Comparison of ENCODE assay signal across 8 mouse cellular contexts in genomic region chr9:108809188-108809587, GRCm38 (mm10). TPM values are rescaled to one million over a fixed set of nuclear protein-coding genes. Genes with fewer than 3 reads are reported as not detected.
DNase-seq lines count a peak whose midpoint lies in the region; ATAC-seq and TF ChIP-seq lines count a peak whose summit lies in the region.

No protein-coding gene starts in this region.

- no peak overlapping the region for H3K27ac ChIP-seq in bone marrow, adult 2 months (ENCODE audit: control insufficient read depth, insufficient read depth, low read depth, low read length, poor library complexity)
- H3K27ac ChIP-seq in forebrain, embryonic 13.5 days: no peak overlapping the region
- H3K27ac ChIP-seq in hindbrain, embryonic 16.5 days (ENCODE audit: low read depth, low read length): no peak overlapping the region
- peak overlapping the region; percentile 26; the same call in 1 of the 2 replicates for H3K27ac ChIP-seq in liver, embryonic 16.5 days (ENCODE audit: low read length)
- H3K27ac ChIP-seq in neural tube, embryonic 15.5 days (replicated peaks): no peak overlapping the region

- WGBS in bone marrow, adult 2 months: 49% methylated on average over 5 of the region's 5 CpGs
- WGBS in forebrain, embryonic 13.5 days: 67% methylated on average over 5 of the region's 5 CpGs
- WGBS in hindbrain, embryonic 16.5 days: 70% methylated on average over 5 of the region's 5 CpGs
- 44% methylated on average over 5 of the region's 5 CpGs for WGBS in liver, embryonic 16.5 days (ENCODE audit: insufficient replicate concordance)
- WGBS in neural tube, embryonic 15.5 days: 65% methylated on average over 5 of the region's 5 CpGs

- no peak for TF ChIP-seq POLR2A in bone marrow, adult 2 months (IDR thresholded peaks at IDR 0.05; ENCODE audit: borderline replicate concordance, control insufficient read depth, low read depth, low read length)

- ATAC-seq in forebrain, embryonic 13.5 days: no peak
- ATAC-seq in hindbrain, embryonic 16.5 days: no peak
- ATAC-seq in liver, embryonic 16.5 days (ENCODE audit: low read depth): no peak
- no peak for ATAC-seq in neural tube, embryonic 15.5 days (ENCODE audit: low FRiP score)

- peaks cover 72% of the 10 kb centered on the region for H3K36me3 ChIP-seq in forebrain, embryonic 13.5 days (ENCODE audit: poor library complexity, severe bottlenecking)
- H3K36me3 ChIP-seq in hindbrain, embryonic 16.5 days (ENCODE audit: control insufficient read depth, insufficient read depth, low read length): peaks cover 35% of the 10 kb centered on the region
- H3K36me3 ChIP-seq in liver, embryonic 16.5 days (ENCODE audit: control insufficient read depth, insufficient read depth): peaks cover 22% of the 10 kb centered on the region
- H3K36me3 ChIP-seq in neural tube, embryonic 15.5 days: peaks cover 69% of the 10 kb centered on the region

- H3K4me1 ChIP-seq in bone marrow, adult 2 months (ENCODE audit: control insufficient read depth, insufficient read depth, low read length): peaks cover 1% of the 10 kb centered on the region; the same call in 1 of the 2 replicates
- H3K4me1 ChIP-seq in forebrain, embryonic 13.5 days: peaks cover 15% of the 10 kb centered on the region
- H3K4me1 ChIP-seq in hindbrain, embryonic 16.5 days (ENCODE audit: control insufficient read depth, insufficient read depth, low read depth, low read length): peaks cover 13% of the 10 kb centered on the region
- peaks cover 49% of the 10 kb centered on the region for H3K4me1 ChIP-seq in liver, embryonic 16.5 days (ENCODE audit: control insufficient read depth, low read depth, low read length)
- peaks cover 27% of the 10 kb centered on the region for H3K4me1 ChIP-seq in neural tube, embryonic 15.5 days

- DNase-seq in gastrocnemius, adult 18-20 months (ENCODE audit: low spot score): no peak
- DNase-seq in adrenal gland, adult 8-10 months: no peak
- no peak for DNase-seq in testis, postnatal 14 days (ENCODE audit: low spot score)

- peak overlapping the region; percentile 93 for H3K4me2 ChIP-seq in forebrain, embryonic 13.5 days
- peak overlapping the region; percentile 72 for H3K4me2 ChIP-seq in hindbrain, embryonic 16.5 days (ENCODE audit: low read length)
- peak overlapping the region; percentile 99 for H3K4me2 ChIP-seq in liver, embryonic 16.5 days (ENCODE audit: low read depth, low read length)
- peak overlapping the region; percentile 83 for H3K4me2 ChIP-seq in neural tube, embryonic 15.5 days

- TF ChIP-seq CTCF in bone marrow, adult 2 months (IDR thresholded peaks at IDR 0.05; ENCODE audit: control insufficient read depth, insufficient read depth, low read length): no peak

- H3K9ac ChIP-seq in forebrain, embryonic 13.5 days: peak overlapping the region; percentile 91
- H3K9ac ChIP-seq in hindbrain, embryonic 16.5 days (ENCODE audit: low read depth, low read length): peak overlapping the region; percentile 91
- no peak overlapping the region for H3K9ac ChIP-seq in liver, embryonic 16.5 days (ENCODE audit: low read depth, low read length)
- H3K9ac ChIP-seq in neural tube, embryonic 15.5 days (replicated peaks): peak overlapping the region; percentile 93

- H3K4me3 ChIP-seq in bone marrow, adult 2 months (replicated peaks; ENCODE audit: control insufficient read depth, low read depth, low read length): peak overlapping the region; percentile 9
- H3K4me3 ChIP-seq in forebrain, embryonic 13.5 days: peak overlapping the region; percentile 74
- peak overlapping the region; percentile 77 for H3K4me3 ChIP-seq in hindbrain, embryonic 16.5 days (ENCODE audit: low read length)
- H3K4me3 ChIP-seq in liver, embryonic 16.5 days (ENCODE audit: low read depth, low read length): peak overlapping the region; percentile 78; the same call in 1 of the 2 replicates
- peak overlapping the region; percentile 86 for H3K4me3 ChIP-seq in neural tube, embryonic 15.5 days (replicated peaks)

- H3K9me3 ChIP-seq in forebrain, embryonic 13.5 days (replicated peaks): no peaks in the 10 kb centered on the region
- no peaks in the 10 kb centered on the region for H3K9me3 ChIP-seq in hindbrain, embryonic 16.5 days (ENCODE audit: control insufficient read depth, low read length)
- no peaks in the 10 kb centered on the region for H3K9me3 ChIP-seq in liver, embryonic 16.5 days (replicated peaks; ENCODE audit: control insufficient read depth, low read length)
- no peaks in the 10 kb centered on the region for H3K9me3 ChIP-seq in neural tube, embryonic 15.5 days (replicated peaks)

- no peaks in the 10 kb centered on the region for H3K27me3 ChIP-seq in forebrain, embryonic 13.5 days
- H3K27me3 ChIP-seq in hindbrain, embryonic 16.5 days (replicated peaks; ENCODE audit: control insufficient read depth, insufficient read depth, low read length): no peaks in the 10 kb centered on the region
- H3K27me3 ChIP-seq in liver, embryonic 16.5 days (ENCODE audit: control insufficient read depth, insufficient read depth, low read depth, low read length): no peaks in the 10 kb centered on the region
- H3K27me3 ChIP-seq in neural tube, embryonic 15.5 days (replicated peaks): no peaks in the 10 kb centered on the region

RNA-seq across cellular contexts. Expression of gene Nckipsd, which starts 1.0 kb away (rescaled TPM):
- polyA plus RNA-seq in bone marrow, adult 2 months (2011; ENCODE audit: insufficient read depth, insufficient read length, low replicate concordance, missing spikeins): 10.0 and 13.4 TPM in 2 replicates
- polyA plus RNA-seq in forebrain, embryonic 13.5 days (2015; fragmentation: Nextera tagmentation; extraction: Ambion mirVana): 15.2 and 17.6 TPM in 2 replicates
- 32.2 and 35.1 TPM in 2 replicates for polyA plus RNA-seq in hindbrain, embryonic 16.5 days (2015; fragmentation: Nextera tagmentation; extraction: Ambion mirVana)
- polyA plus RNA-seq in liver, embryonic 16.5 days (2015; fragmentation: Nextera tagmentation; extraction: Ambion mirVana): 3.5 and 3.6 TPM in 2 replicates
- polyA plus RNA-seq in neural tube, embryonic 15.5 days (2015; fragmentation: Nextera tagmentation; extraction: Ambion mirVana): 33.3 and 40.0 TPM in 2 replicates
- 1 to 10 TPM; 4.4 TPM for total RNA-seq in gastrocnemius, adult 18-20 months (2021)
- 10 to 100 TPM; 11.1 to 19.0 (median 17.0) TPM for total RNA-seq in adrenal gland, adult 8-10 months (2022)

RNA-seq across cellular contexts. Expression of gene Celsr3, which starts 16.9 kb away (rescaled TPM):
- polyA plus RNA-seq in bone marrow, adult 2 months (2011; ENCODE audit: insufficient read depth, insufficient read length, low replicate concordance, missing spikeins): 5.3 and 14.9 TPM in 2 replicates
- 13.3 and 14.4 TPM in 2 replicates for polyA plus RNA-seq in forebrain, embryonic 13.5 days (2015; fragmentation: Nextera tagmentation; extraction: Ambion mirVana)
- polyA plus RNA-seq in hindbrain, embryonic 16.5 days (2015; fragmentation: Nextera tagmentation; extraction: Ambion mirVana): 11.6 and 12.8 TPM in 2 replicates
- polyA plus RNA-seq in liver, embryonic 16.5 days (2015; fragmentation: Nextera tagmentation; extraction: Ambion mirVana): 0.16 and 0.22 TPM in 2 replicates
- polyA plus RNA-seq in neural tube, embryonic 15.5 days (2015; fragmentation: Nextera tagmentation; extraction: Ambion mirVana): 8.2 and 10.8 TPM in 2 replicates
- total RNA-seq in gastrocnemius, adult 18-20 months (2021): under 1 TPM in 1 of 2 experiments, not detected in 1; 0.02 TPM
- total RNA-seq in adrenal gland, adult 8-10 months (2022): 1 to 10 TPM; 3.0 to 8.6 (median 7.9) TPM

RNA-seq across cellular contexts. Expression of gene Ip6k2, which starts 25.6 kb away (rescaled TPM):
- polyA plus RNA-seq in bone marrow, adult 2 months (2011; ENCODE audit: insufficient read depth, insufficient read length, low replicate concordance, missing spikeins): 28.0 and 37.3 TPM in 2 replicates
- polyA plus RNA-seq in forebrain, embryonic 13.5 days (2015; fragmentation: Nextera tagmentation; extraction: Ambion mirVana): 153 and 172 TPM in 2 replicates
- 178 and 185 TPM in 2 replicates for polyA plus RNA-seq in hindbrain, embryonic 16.5 days (2015; fragmentation: Nextera tagmentation; extraction: Ambion mirVana)
- polyA plus RNA-seq in liver, embryonic 16.5 days (2015; fragmentation: Nextera tagmentation; extraction: Ambion mirVana): 12.4 and 13.6 TPM in 2 replicates
- 187 and 210 TPM in 2 replicates for polyA plus RNA-seq in neural tube, embryonic 15.5 days (2015; fragmentation: Nextera tagmentation; extraction: Ambion mirVana)
- 10 to 100 TPM; 14.9 TPM for total RNA-seq in gastrocnemius, adult 18-20 months (2021)
- 100 to 1,000 TPM in 3 of 4 experiments, 10 to 100 TPM in 1; 93.0 to 156 (median 128) TPM for total RNA-seq in adrenal gland, adult 8-10 months (2022)

RNA-seq across cellular contexts. Expression of gene Slc26a6, which starts 43.9 kb away (rescaled TPM):
- polyA plus RNA-seq in bone marrow, adult 2 months (2011; ENCODE audit: insufficient read depth, insufficient read length, low replicate concordance, missing spikeins): 11.0 and 13.3 TPM in 2 replicates
- polyA plus RNA-seq in forebrain, embryonic 13.5 days (2015; fragmentation: Nextera tagmentation; extraction: Ambion mirVana): 8.1 and 8.5 TPM in 2 replicates
- polyA plus RNA-seq in hindbrain, embryonic 16.5 days (2015; fragmentation: Nextera tagmentation; extraction: Ambion mirVana): 21.9 and 22.2 TPM in 2 replicates
- polyA plus RNA-seq in liver, embryonic 16.5 days (2015; fragmentation: Nextera tagmentation; extraction: Ambion mirVana): 4.8 and 4.9 TPM in 2 replicates
- 16.8 and 18.6 TPM in 2 replicates for polyA plus RNA-seq in neural tube, embryonic 15.5 days (2015; fragmentation: Nextera tagmentation; extraction: Ambion mirVana)
- total RNA-seq in gastrocnemius, adult 18-20 months (2021): 10 to 100 TPM; 14.0 to 14.6 TPM
- 10 to 100 TPM in 3 of 4 experiments, 1 to 10 TPM in 1; 8.4 to 14.4 (median 12.3) TPM for total RNA-seq in adrenal gland, adult 8-10 months (2022)

Comparison
In these comparisons a context has a peak if more than half of its experiments do, and no peak if none do; other contexts are left out.
1. H3K4me3 ChIP-seq: peak in every context shown above with its lines; median percentile 86 in neural tube, embryonic 15.5 days; 78 in liver, embryonic 16.5 days; 77 in hindbrain, embryonic 16.5 days; 74 in forebrain, embryonic 13.5 days; 9 in bone marrow, adult 2 months.